Mouse (Mus musculus) ZHBTc4 (cell line): Measurements from ENCODE around the gene Eif5a.
"Not testable (repeated sequence)": the region's sequence is repeated elsewhere in the genome, so short reads cannot be mapped to it uniquely, and the experiment has no call there.

ENCODE experiments used
- DNase-seq: peaks from one replicate; pipeline ENCODE4 v3.0.0-alpha.2; 2011; ENCODE audit warnings: low read depth, low spot score

The Eif5a gene

DNA sequence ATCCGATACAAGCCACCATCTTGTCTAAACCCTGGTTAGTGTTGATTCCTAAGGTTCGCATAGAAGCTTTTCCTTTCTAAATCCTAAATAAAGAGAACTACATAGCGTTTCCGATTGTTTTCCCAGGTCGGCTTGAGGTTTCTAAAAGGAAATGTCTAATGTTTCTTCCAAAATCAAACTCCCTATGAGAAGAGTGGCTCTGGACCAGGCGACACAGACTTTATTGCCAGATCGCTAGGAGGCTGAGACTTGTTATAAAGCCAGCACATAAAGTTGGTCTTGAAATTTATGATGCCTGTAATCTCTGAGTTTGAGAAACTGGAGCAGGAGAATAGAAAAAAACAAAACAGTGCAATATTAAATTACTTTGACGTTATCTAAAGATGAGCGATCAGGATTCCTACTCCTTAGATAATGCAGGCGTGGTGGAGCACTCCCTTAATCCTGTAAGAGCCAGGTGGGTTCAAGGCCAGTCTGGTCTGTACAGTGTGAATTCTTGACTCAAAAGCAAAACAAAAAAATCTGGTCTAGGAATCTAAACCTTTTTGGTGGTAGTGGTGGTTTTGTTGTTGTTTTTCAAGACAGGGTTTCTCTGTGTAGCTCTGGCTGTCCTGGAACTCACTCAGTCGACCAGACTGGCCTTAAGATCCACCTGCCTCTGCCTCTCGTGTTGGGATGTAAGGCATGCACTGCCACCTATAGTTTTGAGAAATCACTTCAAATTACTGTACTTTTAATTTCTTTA is 426 bp upstream of the Eif5a start:
- no peak for DNase-seq

DNA sequence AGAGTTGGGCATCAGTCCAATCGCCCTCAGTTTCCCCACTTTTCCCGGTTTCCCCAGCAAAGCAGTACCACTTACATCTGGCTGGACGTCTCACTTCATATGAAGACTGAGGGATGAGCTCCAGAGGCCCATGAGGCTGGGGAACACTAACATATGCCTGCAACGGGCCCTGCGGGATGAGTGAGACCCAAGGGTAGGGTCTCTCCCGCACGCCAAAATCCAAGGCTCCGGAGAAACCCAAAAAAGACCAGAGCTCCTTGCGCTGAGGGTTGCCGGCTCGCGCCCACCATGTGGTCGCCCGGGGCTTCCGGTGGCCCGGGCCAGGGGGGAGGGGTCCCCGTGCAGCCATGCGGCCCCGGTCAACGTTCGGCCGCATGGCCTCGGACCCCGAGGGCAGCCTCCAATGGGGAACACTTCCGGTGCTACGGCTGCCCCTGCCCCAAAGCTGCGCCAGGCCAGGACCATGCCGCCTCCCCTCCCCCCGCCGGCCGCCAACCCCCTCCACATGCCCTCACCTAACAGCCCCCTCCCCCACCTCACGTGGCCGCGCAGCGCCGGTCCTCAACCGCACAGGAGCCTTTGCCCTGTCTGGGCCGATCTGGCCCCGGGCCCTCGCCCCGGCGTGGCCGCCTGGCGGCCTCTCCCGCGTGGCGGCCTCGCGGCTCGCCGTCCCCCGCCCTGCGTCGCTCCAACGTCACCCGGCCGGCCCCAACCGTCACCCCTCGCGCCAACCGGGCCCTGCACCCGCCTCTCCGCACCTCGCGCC is 1.3 kb downstream of the Eif5a start:
- DNase-seq = peak; percentile 77

DNA sequence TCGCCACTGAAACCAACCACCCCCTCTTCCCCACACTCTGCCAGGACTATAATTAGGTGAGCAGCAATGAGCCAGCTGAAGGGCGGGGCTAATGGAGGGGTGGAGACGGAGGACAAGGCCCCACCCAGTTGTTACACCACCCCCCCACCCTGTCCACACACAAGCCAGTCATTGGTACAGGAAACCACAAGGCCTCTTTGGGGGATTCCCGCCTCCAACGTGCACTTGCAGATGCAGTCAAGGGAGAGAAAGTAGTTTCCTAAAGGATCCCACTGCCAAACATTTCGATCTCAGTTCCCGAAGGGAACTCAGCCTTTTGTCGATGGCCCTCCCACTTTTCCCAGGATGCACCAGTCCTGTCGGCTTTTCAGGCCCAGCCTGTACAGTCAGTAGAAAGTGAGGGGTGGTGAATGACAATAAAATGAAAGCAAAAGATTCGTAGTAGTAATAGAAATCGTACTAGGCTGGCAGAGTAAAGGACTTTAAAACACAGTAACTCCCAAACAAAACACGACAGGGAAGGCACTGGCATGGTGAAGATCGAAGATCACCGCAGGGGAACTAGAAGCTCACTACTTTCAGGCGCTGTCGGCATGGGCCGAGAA is 2.0 kb downstream of the Eif5a start:
- peak; percentile 94 for DNase-seq

DNA sequence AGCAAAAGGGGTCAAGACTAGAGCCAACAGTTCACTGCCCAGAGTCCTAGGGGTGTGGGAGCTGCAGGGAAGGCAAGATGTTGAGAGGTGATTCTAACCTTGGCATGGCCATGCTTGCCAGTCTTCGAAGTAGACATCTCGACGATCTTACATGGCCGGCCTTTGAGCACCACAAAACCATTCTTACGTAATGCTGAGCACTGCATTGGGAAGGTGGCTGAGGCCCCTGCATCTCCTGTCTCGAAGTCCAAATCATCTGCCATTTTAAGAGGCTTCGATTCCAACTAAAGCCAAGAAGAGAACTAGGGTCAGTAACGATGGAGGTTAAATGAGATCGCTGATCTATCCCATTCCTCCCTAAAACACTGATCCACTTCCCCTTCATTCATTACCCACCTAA is 2.7 kb downstream of the Eif5a start:
- no peak for DNase-seq

DNA sequence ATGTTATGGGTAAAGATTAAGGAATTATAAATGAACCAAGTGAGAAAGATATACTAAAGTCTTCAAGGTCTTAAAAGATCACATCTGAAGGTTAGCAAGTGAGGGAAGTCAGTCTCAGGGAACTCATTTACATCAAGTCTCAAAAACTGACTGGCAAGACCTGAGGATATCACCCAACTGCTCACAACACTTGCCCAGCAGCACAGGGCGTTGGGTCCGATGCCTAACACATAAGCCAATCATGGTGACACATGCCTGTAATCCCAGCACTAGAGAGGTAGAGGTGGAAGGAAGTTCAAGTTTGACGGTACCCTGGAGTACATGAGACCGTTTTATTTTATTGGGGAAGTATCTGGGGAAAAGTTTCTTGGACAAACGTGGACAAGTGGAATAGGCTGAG is 3.6 kb downstream of the Eif5a start:
- DNase-seq = no peak

DNA sequence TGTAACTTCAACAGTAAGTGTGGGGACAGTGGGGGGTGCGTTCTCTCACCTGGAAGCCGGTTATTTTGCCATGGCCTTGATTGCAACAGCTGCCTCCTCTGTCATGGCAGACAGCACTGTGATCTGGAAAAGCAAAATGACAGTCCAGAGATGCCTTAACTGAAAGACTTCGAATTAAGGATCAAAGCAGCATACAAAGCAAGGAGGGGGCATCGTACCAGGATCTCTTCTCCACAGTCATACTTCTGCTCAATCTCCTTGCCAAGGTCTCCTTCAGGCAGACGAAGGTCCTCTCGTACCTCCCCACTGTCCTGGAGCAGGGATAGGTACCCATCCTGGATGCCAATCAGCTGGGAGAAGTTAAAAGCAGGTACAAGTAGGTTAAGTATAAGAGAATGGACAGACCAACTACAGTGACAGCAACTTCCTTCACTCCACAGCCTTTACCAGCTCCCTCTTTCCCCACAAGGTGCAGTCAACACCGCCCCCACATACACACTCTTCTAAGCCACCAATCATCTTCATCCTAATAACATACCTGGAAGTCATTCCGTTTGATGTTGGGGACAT is 4.3 kb downstream of the Eif5a start:
- DNase-seq = no peak

DNA sequence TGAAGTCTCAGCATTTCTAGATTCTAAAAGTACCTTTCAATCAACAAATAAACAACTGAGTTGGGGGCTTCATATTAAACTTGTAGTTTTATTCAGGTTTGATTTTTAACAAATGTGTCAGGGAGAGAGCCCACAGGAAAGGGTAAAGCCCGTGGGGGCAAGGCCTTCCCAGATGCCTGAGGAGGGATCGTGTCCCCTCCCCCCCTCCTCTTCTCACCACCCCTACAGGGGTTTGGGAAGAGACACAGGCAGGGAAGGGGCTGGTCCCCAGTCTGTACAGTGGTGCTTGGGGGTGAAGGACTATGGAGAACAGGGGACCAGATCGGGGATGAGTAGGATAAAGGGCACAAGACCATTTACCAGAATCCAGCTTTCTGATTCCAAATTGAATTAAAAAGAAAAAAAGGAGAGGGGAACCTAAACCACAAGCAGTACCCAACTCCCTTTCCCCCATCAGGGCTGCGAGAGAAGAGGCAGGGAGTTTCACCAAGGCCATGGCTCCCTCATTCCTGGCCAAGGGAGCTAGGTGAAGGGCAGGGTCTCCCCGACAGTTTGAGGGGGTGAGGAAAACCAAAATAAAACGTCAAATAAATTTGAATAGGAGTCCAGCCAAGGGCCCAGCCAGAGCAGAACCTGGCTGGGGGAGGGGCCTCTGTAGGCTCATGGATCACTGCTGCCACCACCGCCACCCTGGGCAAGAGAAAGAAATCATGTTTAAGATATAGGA is 4.9 kb downstream of the Eif5a start:
- DNase-seq = not testable (repeated sequence)

DNA sequence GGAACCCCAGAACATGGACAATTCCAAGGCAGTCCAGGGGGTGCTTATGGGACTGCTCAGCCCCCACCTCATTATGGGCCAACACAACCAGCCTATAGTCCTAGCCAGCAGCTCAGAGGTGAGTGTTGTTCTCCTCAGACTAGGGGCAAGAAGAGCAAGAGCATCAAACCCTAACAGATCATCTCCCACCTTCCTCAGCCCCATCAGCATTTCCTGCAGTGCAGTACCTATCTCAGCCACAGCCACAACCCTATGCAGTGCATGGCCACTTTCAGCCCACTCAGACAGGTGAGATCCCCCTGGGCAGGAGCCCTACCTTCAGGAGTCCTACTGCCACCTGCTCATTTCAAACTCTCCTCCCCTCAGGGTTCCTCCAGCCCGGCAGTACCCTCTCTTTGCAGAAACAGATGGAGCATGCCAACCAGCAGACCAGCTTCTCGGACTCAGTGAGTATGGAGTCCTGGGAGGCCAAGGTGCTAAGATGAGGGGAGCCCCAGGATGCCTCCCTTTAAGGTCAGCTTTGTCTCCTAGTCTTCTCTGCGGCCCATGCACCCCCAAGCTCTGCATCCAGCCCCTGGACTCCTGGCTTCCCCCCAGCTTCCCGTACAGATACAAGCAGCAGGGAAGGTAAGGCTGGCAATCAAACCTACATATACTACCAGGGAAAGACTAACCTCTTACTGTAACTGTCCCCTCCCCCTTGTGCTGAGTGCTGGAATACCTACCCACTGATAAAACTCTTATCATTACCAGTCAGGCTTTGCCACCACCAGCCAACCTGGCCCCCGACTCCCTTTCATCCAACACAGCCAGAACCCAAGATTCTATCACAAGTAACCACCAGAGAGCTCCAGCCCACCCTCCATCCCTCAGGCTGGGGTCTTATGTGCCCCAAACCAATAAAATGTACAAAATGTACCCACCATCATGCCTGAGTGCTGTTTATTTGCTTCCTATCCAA is 5.8 kb downstream of the Eif5a start:
- DNase-seq = no peak

DNA sequence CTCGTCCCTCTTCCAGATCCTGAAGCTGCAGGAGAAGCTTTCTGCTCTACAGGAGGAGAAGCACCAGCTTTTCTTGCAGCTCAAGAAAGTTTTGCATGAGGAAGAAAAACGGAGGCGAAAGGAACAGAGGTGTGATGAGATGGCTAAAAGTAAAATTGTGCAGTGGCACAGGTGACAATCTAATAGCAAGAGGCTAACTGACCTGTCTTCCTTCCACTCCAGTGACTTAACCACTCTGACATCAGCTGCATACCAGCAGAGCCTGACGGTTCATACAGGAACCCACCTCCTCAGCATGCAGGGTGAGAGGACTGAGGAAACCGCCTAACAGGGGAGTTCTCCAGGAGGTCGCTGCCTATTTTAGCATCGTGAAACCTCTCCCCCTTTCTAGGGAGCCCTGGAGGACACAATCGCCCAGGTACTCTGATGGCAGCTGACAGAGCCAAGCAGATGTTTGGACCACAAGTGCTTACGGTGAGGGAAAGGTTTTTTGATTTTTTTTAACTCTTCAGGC is 6.8 kb downstream of the Eif5a start:
- no peak for DNase-seq

DNA sequence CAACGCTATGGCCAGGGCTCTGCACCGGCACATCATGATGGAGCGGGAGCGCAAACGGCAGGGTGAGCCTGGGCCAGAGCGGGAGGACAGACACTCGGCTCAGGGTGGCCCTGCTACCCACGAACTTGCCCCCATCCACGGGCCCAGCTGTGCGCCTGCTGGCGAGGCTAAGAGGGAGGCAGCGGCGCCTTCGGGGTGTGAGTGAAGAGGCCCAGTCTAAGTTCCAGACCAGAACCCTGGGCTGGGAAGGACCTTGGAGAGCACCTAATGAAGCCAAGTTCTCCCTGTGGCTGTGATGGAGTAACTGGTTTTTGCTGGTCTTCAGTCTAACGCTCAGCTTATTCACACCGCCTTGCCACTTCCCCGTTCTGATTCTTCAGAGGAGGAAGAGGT is 7.4 kb downstream of the Eif5a start:
- peak; percentile 80 for DNase-seq

DNA sequence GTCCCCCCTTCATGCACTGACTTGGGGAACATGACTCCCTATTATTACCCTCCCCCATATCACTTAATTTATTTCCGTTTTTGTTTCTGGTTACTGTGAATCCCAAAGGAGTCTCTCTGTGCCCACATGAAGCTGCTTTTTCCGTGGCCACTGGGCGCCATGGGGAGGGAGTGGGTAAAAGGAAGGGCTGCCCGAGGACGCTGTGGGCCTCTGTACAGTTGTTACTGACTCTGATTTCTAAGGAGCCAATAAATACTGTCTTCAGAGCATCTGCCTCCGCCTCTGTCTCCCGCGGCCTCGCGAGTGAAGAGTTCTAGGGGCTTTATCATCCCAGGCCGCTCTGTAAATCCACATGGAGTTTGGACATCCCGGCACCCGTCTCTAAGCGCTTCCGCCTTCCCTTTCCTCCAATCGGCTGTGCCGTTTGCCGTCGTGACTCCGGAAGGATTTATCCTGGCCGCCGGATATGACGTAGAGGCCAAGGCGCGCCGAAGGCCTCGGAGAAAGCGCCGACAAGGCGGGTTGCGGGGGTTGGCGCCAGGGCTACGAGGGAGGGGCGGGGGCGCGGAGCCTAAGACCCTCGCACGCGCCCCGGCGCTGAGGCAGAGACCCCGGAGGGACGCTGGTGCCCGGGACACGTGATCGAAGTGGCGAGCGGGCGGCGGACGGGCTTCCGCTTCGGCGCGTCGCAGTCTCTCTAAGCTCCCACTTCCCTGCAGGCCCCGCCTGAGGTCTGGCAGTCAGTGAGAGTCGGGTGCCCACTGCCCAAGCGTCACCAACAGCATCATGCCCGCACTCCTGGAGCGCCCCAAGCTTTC is 8.0 kb downstream of the Eif5a start, which contains the start of gene Gps2:
Gps2 (plus strand) TSS at position 335 of the 818 bp plus-strand sequence.
- DNase-seq = peak; percentile 97

DNA sequence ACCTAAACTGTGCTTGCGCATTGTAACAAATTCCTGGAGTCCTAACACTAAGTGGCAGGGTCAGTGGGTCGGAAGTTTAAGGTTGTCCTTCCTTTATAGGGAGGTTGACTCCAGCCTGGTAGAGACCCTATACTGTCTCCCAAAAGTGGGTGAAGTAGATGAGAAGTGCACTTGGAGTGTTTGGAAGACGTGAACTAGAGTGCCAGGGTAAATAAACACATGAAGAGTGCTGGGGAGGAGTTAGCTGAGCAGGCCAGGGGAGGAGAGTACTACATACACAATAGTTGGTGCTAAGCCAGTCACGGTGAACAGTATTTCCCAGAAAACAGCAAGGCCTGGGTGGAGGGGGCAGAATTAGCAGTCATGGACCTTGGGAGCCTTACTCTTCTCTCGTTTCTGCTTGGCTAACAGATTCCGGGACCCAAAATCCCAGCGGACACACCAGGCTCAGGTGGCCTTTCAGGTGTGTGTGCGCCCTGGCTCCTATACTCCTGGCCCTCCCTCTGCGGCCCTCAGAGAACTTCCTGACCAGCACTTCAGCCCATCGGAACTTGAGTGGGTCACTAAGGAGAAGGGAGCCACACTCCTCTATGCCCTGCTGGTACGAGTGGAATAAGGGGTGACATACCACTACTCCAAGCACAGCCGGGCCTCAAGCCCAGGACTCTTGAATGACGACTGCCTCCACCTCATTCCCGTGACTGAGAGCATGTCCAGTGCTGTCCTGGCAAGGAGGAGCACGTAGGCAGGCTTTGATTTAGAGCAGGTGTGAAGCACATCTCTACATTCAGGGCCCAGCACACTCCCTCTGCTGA is 8.8 kb downstream of the Eif5a start:
- no peak for DNase-seq

DNA sequence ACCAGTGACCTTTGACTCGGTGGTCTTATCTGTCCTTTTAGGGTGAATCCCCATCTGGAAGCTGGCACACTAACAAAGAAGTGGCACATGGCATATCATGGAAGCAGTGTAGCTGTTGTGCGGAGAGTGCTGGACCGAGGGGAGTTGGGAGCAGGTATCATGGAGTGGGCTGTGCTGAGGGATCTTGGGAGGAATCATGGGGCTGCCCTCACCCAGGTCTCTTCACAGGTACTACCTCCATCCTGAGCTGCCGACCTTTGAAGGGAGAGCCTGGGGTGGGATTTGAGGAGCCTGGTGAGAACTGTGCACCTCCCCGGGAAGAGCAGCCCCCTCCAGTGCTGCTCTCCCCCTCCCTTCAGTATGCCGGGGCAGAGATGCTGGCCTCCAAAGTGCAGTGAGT is 10.1 kb downstream of the Eif5a start:
- no peak for DNase-seq

DNA sequence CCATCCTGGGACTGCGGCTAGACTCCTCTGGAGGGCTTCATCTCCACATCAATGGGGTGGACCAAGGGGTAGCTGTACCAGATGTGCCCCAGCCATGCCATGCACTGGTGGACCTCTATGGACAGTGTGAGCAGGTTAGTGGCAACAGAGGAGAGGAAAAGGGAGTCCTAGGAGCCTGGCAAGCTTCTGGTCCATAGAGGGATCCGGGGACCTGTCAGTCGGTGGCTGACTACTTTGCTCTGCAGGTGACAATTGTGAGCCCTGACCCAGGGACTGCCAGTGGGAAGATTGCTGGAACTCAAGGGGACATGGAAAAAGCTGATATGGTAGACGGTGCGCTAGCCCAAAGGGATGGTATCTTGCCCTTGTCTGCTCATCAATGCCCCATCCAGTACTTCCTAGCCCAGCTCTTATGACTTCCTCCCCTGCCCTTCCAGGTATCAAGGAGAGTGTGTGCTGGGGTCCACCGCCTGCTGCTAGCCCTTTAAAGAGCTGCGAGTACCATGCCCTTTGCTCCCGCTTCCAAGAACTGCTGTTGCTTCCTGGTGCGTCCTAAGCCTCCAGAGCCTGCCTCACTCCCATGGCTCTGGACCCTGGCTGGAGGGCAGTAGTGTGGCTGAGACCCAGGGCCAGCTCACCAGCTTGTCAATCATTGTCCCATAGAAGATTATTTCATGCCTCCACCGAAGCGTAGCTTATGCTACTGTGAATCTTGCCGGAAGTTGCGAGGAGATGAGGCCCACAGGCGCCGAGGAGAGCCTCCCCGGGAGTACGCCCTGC is 10.8 kb downstream of the Eif5a start:
- no peak for DNase-seq

DNA sequence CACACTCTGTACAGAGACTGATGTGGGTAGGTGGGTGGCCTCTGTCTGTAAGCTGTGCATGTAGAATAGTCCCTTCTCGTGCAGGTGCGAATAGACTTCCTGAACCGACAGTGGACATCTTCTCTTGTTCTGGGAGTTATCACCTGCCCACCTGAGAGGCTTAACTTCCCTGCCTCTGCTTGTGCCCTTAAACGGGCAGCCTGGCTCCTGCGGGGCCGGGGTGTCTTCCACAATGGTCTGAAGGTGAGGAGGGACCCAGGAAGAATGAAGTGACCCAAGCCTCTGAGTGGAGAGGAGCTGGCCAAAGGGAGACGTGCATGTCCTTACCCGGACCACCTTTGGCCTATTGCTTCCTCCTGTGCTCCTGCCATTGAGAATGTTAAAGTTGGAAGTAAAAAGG is 11.6 kb downstream of the Eif5a start:
- DNase-seq = no peak

DNA sequence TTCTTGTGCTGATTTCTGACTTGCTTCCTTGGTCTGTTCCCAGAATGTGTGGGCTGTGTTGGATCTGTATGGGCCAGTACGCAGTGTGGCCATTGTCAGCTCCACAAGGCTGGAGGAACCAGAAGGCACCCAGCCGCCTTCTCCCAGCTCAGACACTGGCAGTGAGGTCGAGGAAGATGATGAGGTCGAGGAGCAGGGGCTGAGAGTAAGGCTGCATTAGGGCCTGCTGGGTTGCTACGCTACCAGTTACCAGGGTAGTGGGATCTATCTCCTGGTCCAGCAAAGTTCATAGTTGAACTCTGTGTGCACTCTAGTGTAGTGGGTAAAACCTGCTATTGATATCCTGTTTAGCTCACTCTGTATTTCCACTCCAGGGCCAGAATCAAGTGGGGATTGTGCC is 12.6 kb downstream of the Eif5a start:
- no peak for DNase-seq

DNA sequence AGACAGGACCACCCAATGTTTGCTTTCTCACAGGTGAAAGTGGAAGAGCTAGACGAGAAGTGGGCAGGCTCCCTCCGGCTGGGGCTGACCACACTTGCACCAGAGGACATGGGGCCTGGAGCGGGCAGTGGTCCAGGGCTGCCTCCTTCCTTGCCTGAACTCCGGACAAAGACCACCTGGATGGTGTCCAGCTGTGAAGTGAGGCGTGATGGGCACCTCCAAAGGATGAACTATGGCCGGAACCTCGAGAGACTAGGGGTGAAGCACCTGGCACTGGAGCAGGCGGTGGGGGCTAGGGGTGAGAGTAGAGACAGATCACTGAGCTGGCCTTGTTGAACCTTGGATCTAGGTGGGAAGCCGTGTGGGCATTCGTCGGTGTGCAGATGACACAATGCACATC is 13.1 kb downstream of the Eif5a start:
- DNase-seq = no peak

DNA sequence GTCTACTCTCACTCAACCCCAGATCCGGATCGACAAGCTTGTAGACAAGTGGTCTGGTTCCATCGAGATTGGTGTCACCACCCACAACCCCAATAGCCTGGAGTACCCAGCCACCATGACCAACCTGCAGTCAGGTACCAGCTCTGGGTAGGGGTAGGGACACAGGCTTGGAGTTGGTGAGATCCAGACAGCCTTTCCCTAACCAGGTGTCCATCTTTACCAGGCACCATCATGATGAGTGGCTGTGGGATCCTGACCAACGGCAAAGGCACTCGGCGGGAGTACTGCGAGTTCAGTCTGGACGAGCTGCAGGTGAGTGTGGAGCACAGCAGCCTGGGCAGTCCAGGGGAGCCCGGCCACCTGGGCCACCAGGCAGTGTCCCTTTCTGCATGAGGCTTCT is 17.4 kb downstream of the Eif5a start:
- no peak for DNase-seq
